Mouse (Mus musculus): ENCODE measurements around the gene Mapk3. TPM values are rescaled to one million over a fixed set of nuclear protein-coding genes. Genes with fewer than 3 reads are reported as not detected.
"Not testable (repeated sequence)": the region's sequence is repeated elsewhere in the genome, so short reads cannot be mapped to it uniquely, and the experiment has no call there.

Mapk3 gene
- total and polyA plus RNA-seq, 3 experiments = 5.2 to 45.1 TPM; not detected in 1

- 0 out of 2 replicates have a peak, but pooled peaks have one; percentile 40 for TF ChIP-seq KAT2A (conservative IDR thresholded peaks at IDR 0.05; ENCODE audit: low read depth, low read length)
- TF ChIP-seq UBTF (IDR thresholded peaks at IDR 0.05; ENCODE audit: borderline replicate concordance, insufficient read depth, low read depth, low read length) = 0 out of 2 replicates have a peak, but pooled peaks have one; percentile 64
These were observed 17.2 kb downstream of the Mapk3 start, which contains the start of gene Ypel3 (continued) for GRCm38 (mm10) chr7:126776598-126777057.

DNA sequence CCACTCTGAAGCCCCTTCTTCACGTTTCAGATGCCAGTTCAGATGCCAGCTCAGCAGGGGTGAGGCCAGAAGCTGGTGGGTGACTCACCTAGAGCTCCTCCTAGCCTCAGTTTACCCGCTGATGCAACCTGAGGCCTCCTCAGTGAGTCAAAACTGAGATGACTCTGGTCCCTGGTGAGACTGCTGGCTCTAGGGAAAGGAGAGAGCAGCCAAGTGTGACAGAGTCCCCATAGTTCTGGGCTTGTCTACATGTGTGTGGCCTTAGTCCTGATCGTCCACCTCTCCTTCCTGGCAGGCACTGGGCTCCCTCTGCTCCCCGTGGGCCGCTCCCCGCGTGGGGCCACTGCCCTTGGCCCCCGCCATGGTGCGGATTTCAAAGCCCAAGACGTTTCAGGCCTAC is 18.1 kb downstream of the Mapk3 start:
- H3K79me2 ChIP-seq (ENCODE audit: control insufficient read depth, insufficient read depth, low read length, poor library complexity) = no peaks in the 10 kb centered on the region; the same call in 1 of the 2 replicates
- H3K9me3 ChIP-seq (replicated peaks; ENCODE audit: insufficient read depth, low read length) = no peaks in the 10 kb centered on the region
- peak overlapping the region; percentile 45 to 54; a peak in 3 of 4 replicates for H3K4me3 ChIP-seq (ENCODE audit: control insufficient read depth in 1 of 2, insufficient read depth in 1 of 2, low read depth in 2 of 2, low read length in 2 of 2)
- DNase-seq (ENCODE audit: low read depth, low spot score) = no peak
- H3K9ac ChIP-seq (ENCODE audit: control insufficient read depth, low read depth, low read length, poor library complexity, severe bottlenecking) = peak overlapping the region; percentile 61
- TF ChIP-seq ETS1 (IDR thresholded peaks at IDR 0.05; ENCODE audit: low read depth, low read length) = no peak
- no peak for TF ChIP-seq POLR2AphosphoS5 (IDR thresholded peaks at IDR 0.05; ENCODE audit: borderline replicate concordance, low read depth, low read length)
- TF ChIP-seq TAL1 (IDR thresholded peaks at IDR 0.05; ENCODE audit: low read length) = no peak
- TF ChIP-seq MEF2A (IDR thresholded peaks at IDR 0.05; ENCODE audit: extremely low read depth, insufficient replicate concordance, low read depth, low read length, poor library complexity, severe bottlenecking) = no peak
- no peak for TF ChIP-seq MAZ (IDR thresholded peaks at IDR 0.05; ENCODE audit: low read depth, low read length)
- no peak for TF ChIP-seq MAFK (IDR thresholded peaks at IDR 0.05; ENCODE audit: borderline replicate concordance, low read depth, low read length)
- TF ChIP-seq UBTF (IDR thresholded peaks at IDR 0.05; ENCODE audit: borderline replicate concordance, insufficient read depth, low read depth, low read length) = no peak
- no peak overlapping the region for H3K27ac ChIP-seq (ENCODE audit: control insufficient read depth, low read depth, low read length)
- H3K27me3 ChIP-seq (ENCODE audit: control insufficient read depth in 1 of 2, insufficient read depth in 2 of 2, low read length in 2 of 2) = no peaks in the 10 kb centered on the region
- peaks cover 7 to 24% of the 10 kb centered on the region in 2 experiments for H3K4me1 ChIP-seq (ENCODE audit: control insufficient read depth in 1 of 2, insufficient read depth in 2 of 2, low read length in 2 of 2)
- peaks cover 0 to 12% of the 10 kb centered on the region in 2 experiments; a peak in 2 of 4 replicates for H3K36me3 ChIP-seq (ENCODE audit: control insufficient read depth in 1 of 2, insufficient read depth in 2 of 2, low read length in 2 of 2)

GRCm38 (mm10) chr7:126778147-126778546 is 18.7 kb downstream of the Mapk3 start:
- H3K79me2 ChIP-seq (ENCODE audit: control insufficient read depth, insufficient read depth, low read length, poor library complexity) = no peaks in the 10 kb centered on the region; the same call in 1 of the 2 replicates
- no peak overlapping the region for H3K9ac ChIP-seq (ENCODE audit: control insufficient read depth, low read depth, low read length, poor library complexity, severe bottlenecking)
- H3K4me3 ChIP-seq (ENCODE audit: control insufficient read depth in 1 of 2, insufficient read depth in 1 of 2, low read depth in 2 of 2, low read length in 2 of 2) = no peak overlapping the region
- H3K27ac ChIP-seq (ENCODE audit: control insufficient read depth, low read depth, low read length) = no peak overlapping the region
- TF ChIP-seq USF1 (IDR thresholded peaks at IDR 0.05; ENCODE audit: low read depth, low read length) = no peak
- TF ChIP-seq POLR2AphosphoS5 (IDR thresholded peaks at IDR 0.05; ENCODE audit: borderline replicate concordance, low read depth, low read length) = no peak
- H3K36me3 ChIP-seq (ENCODE audit: control insufficient read depth in 1 of 2, insufficient read depth in 2 of 2, low read length in 2 of 2) = peaks cover 0 to 12% of the 10 kb centered on the region in 2 experiments; a peak in 2 of 4 replicates
- no peaks in the 10 kb centered on the region for H3K9me3 ChIP-seq (replicated peaks; ENCODE audit: insufficient read depth, low read length)
- no peaks in the 10 kb centered on the region for H3K27me3 ChIP-seq (ENCODE audit: control insufficient read depth in 1 of 2, insufficient read depth in 2 of 2, low read length in 2 of 2)
- DNase-seq (ENCODE audit: low read depth, low spot score) = no peak
- H3K4me1 ChIP-seq (ENCODE audit: control insufficient read depth in 1 of 2, insufficient read depth in 2 of 2, low read length in 2 of 2) = peaks cover 7 to 24% of the 10 kb centered on the region in 2 experiments

GRCm38 (mm10) chr7:126779101-126779500 is 19.7 kb downstream of the Mapk3 start:
- H3K27me3 ChIP-seq (ENCODE audit: control insufficient read depth in 1 of 2, insufficient read depth in 2 of 2, low read length in 2 of 2); H3K9me3 ChIP-seq (replicated peaks; ENCODE audit: insufficient read depth, low read length); H3K27ac ChIP-seq (ENCODE audit: control insufficient read depth, low read depth, low read length); H3K79me2 ChIP-seq (ENCODE audit: control insufficient read depth, insufficient read depth, low read length, poor library complexity); H3K4me3 ChIP-seq (ENCODE audit: control insufficient read depth in 1 of 2, insufficient read depth in 1 of 2, low read depth in 2 of 2, low read length in 2 of 2); DNase-seq (ENCODE audit: low read depth, low spot score); H3K9ac ChIP-seq (ENCODE audit: control insufficient read depth, low read depth, low read length, poor library complexity, severe bottlenecking): not testable (repeated sequence)
- Histone ChIP-seq H3K4me1 (ENCODE audit: control insufficient read depth in 1 of 2, insufficient read depth in 2 of 2, low read length in 2 of 2) (peaks cover 7 to 24% of the 10 kb centered on the region in 2 experiments), H3K36me3 (ENCODE audit: control insufficient read depth in 1 of 2, insufficient read depth in 2 of 2, low read length in 2 of 2) (peaks cover 0 to 12% of the 10 kb centered on the region in 2 experiments; a peak in 2 of 4 replicates)

All from MEL (cell line).